Mouse (Mus musculus): Measurements from ENCODE around the gene Ndufb10. TPM values are rescaled to one million over a fixed set of nuclear protein-coding genes. Genes with fewer than 3 reads are reported as not detected.
A peak's percentile ranks its signal among the peaks of the same experiment; 100 is the strongest.

Gene Ndufb10
- polyA plus RNA-seq, 1 experiment from 2014 or later = 269 TPM

- WGBS = 2% methylated on average over 32 of the region's 32 CpGs
Measured at GRCm38 (mm10) chr17:24706982-24707800, 17.1 kb downstream of the Ndufb10 start, which contains the start of gene Tbl3. Gene Tbl3, minus strand, starts transcription at chr17:24707660.

DNA sequence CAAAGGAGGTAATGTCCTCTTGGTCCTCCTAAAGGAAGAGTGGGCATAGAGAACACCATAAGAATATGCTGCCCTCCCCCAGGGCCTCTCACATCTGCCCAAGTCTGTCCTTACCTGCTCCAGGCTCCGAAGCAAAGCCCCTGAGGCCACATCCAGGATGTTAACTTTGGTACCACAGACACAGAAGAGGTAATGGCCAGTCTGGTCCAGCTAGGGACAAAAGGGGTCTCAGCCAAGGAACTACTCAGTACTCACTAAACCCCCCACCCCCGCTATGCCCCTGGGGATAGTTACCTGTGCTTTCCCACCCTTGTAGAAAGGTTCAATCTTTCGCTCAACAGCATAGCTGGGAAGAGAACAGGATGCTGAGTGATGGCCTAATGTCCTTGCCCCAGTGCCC is 18.5 kb downstream of the Ndufb10 start:
- TF ChIP-seq CTCF (IDR thresholded peaks at IDR 0.05; ENCODE audit: low read depth) (no peak), EP300 (optimal IDR thresholded peaks at IDR 0.05) (no peak)
- H3K27me3 ChIP-seq (ENCODE audit: control insufficient read depth, insufficient read depth, low read length) = no peaks in the 10 kb centered on the region
- DNase-seq (ENCODE audit: low spot score) = no peak
- WGBS = 96% methylated on average over 3 of the region's 3 CpGs
- H3K36me3 ChIP-seq (ENCODE audit: control insufficient read depth, insufficient read depth, low read length) = peaks cover 23% of the 10 kb centered on the region
- ATAC-seq (ENCODE audit: low FRiP score, low TSS enrichment) = no peak
- H3K27ac ChIP-seq (replicated peaks) = no peak overlapping the region
- no peaks in the 10 kb centered on the region for H3K9me3 ChIP-seq (ENCODE audit: control insufficient read depth, low read length)
- no peak overlapping the region for H3K9ac ChIP-seq (ENCODE audit: low read length)
- no peak overlapping the region for H3K4me3 ChIP-seq (ENCODE audit: low read depth, low read length)
- H3K4me1 ChIP-seq (replicated peaks; ENCODE audit: control insufficient read depth, insufficient read depth) = no peaks in the 10 kb centered on the region
- no peak overlapping the region for H3K4me2 ChIP-seq (replicated peaks; ENCODE audit: low read depth)

More at GRCm38 (mm10) chr17:24706982-24707800, 17.1 kb downstream of the Ndufb10 start, which contains the start of gene Tbl3:
- H3K36me3 ChIP-seq (ENCODE audit: control insufficient read depth, insufficient read depth, low read length) = peaks cover 13% of the 10 kb centered on the region
- peak within 1 kb of the TSS; percentile 77 for H3K4me2 ChIP-seq (replicated peaks; ENCODE audit: low read depth)
- peak within 1 kb of the TSS; percentile 86 for H3K27ac ChIP-seq (replicated peaks)
- no peaks in the 10 kb centered on the region for H3K27me3 ChIP-seq (ENCODE audit: control insufficient read depth, insufficient read depth, low read length)
- DNase-seq (ENCODE audit: low spot score) (peak; percentile 96), ATAC-seq (ENCODE audit: low FRiP score, low TSS enrichment) (peak; percentile 85)
- H3K4me3 ChIP-seq (ENCODE audit: low read depth, low read length) = peak within 1 kb of the TSS; percentile 66
- H3K9ac ChIP-seq (ENCODE audit: low read length) = peak within 1 kb of the TSS; percentile 72
- H3K4me1 ChIP-seq (replicated peaks; ENCODE audit: control insufficient read depth, insufficient read depth) = no peaks in the 10 kb centered on the region
- no peaks in the 10 kb centered on the region for H3K9me3 ChIP-seq (ENCODE audit: control insufficient read depth, low read length)
- TF ChIP-seq EP300 (optimal IDR thresholded peaks at IDR 0.05) (no peak), CTCF (IDR thresholded peaks at IDR 0.05; ENCODE audit: low read depth) (no peak)

GRCm38 (mm10) chr17:24701251-24701650 is 23.0 kb downstream of the Ndufb10 start:
- H3K27ac ChIP-seq (replicated peaks) = no peak overlapping the region
- TF ChIP-seq CTCF (IDR thresholded peaks at IDR 0.05; ENCODE audit: low read depth) (no peak), EP300 (optimal IDR thresholded peaks at IDR 0.05) (no peak)
- H3K27me3 ChIP-seq (ENCODE audit: control insufficient read depth, insufficient read depth, low read length) = no peaks in the 10 kb centered on the region
- WGBS = 88% methylated on average over 9 of the region's 9 CpGs
- peaks cover 5% of the 10 kb centered on the region; the same call in 1 of the 2 replicates for H3K4me1 ChIP-seq (replicated peaks; ENCODE audit: control insufficient read depth, insufficient read depth)
- DNase-seq (ENCODE audit: low spot score) (no peak), ATAC-seq (ENCODE audit: low FRiP score, low TSS enrichment) (no peak)
- H3K9me3 ChIP-seq (ENCODE audit: control insufficient read depth, low read length) = no peaks in the 10 kb centered on the region
- H3K9ac ChIP-seq (ENCODE audit: low read length) = no peak overlapping the region
- H3K4me2 ChIP-seq (replicated peaks; ENCODE audit: low read depth) = no peak overlapping the region
- H3K4me3 ChIP-seq (ENCODE audit: low read depth, low read length) = no peak overlapping the region
- H3K36me3 ChIP-seq (ENCODE audit: control insufficient read depth, insufficient read depth, low read length) = peaks cover 25% of the 10 kb centered on the region

GRCm38 (mm10) chr17:24699473-24699872 is 24.8 kb downstream of the Ndufb10 start:
- H3K4me2 ChIP-seq (replicated peaks; ENCODE audit: low read depth) = no peak overlapping the region
- whole genome bisulfite sequencing = 87% methylated on average over 2 of the region's 2 CpGs
- TF ChIP-seq CTCF (IDR thresholded peaks at IDR 0.05; ENCODE audit: low read depth) (no peak), EP300 (optimal IDR thresholded peaks at IDR 0.05) (no peak)
- H3K4me1 ChIP-seq (replicated peaks; ENCODE audit: control insufficient read depth, insufficient read depth) = peaks cover 5% of the 10 kb centered on the region; the same call in 1 of the 2 replicates
- ATAC-seq (ENCODE audit: low FRiP score, low TSS enrichment) = no peak
- DNase-seq (ENCODE audit: low spot score) = no peak
- no peak overlapping the region for H3K9ac ChIP-seq (ENCODE audit: low read length)
- H3K9me3 ChIP-seq (ENCODE audit: control insufficient read depth, low read length) = no peaks in the 10 kb centered on the region
- peaks cover 22% of the 10 kb centered on the region for H3K36me3 ChIP-seq (ENCODE audit: control insufficient read depth, insufficient read depth, low read length)
- H3K4me3 ChIP-seq (ENCODE audit: low read depth, low read length) = no peak overlapping the region
- no peak overlapping the region for H3K27ac ChIP-seq (replicated peaks)
- H3K27me3 ChIP-seq (ENCODE audit: control insufficient read depth, insufficient read depth, low read length) = no peaks in the 10 kb centered on the region

- no peak overlapping the region; the same call in 1 of the 2 replicates for H3K27ac ChIP-seq (replicated peaks)
- no peaks in the 10 kb centered on the region for H3K9me3 ChIP-seq (ENCODE audit: control insufficient read depth, low read length)
- 73% methylated on average over 9 of the region's 9 CpGs for WGBS
- H3K36me3 ChIP-seq (ENCODE audit: control insufficient read depth, insufficient read depth, low read length) = peaks cover 15% of the 10 kb centered on the region
- no peak overlapping the region for H3K9ac ChIP-seq (ENCODE audit: low read length)
- peak overlapping the region; percentile 12; the same call in 1 of the 2 replicates for H3K4me2 ChIP-seq (replicated peaks; ENCODE audit: low read depth)
- no peaks in the 10 kb centered on the region for H3K27me3 ChIP-seq (ENCODE audit: control insufficient read depth, insufficient read depth, low read length)
- H3K4me1 ChIP-seq (replicated peaks; ENCODE audit: control insufficient read depth, insufficient read depth) = peaks cover 5% of the 10 kb centered on the region; the same call in 1 of the 2 replicates
- no peak overlapping the region for H3K4me3 ChIP-seq (ENCODE audit: low read depth, low read length)
- DNase-seq (ENCODE audit: low spot score) (no peak), ATAC-seq (ENCODE audit: low FRiP score, low TSS enrichment) (no peak)
- TF ChIP-seq CTCF (IDR thresholded peaks at IDR 0.05; ENCODE audit: low read depth) (no peak), EP300 (optimal IDR thresholded peaks at IDR 0.05) (no peak)
Measured at GRCm38 (mm10) chr17:24698715-24699114, 25.6 kb downstream of the Ndufb10 start.

DNA sequence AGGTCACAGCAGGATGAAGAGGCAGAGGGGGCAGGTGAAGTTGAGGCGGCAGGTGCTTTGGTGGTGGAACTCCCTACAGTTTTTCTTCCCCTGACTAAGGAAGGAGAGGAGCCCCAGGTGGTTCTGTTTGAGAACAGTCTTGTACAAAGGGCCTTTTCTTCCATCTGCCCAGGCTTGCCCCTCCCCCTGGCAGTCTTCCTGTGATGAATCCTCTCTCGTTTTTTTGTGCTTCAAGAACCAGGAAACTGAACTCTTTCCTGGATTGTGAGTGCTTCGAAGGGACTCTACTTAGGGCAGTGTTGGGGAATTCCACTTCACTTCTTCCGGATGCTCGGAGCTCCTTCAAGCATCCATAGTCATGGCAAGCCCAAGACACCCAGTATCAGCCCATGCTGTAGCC is 26.3 kb downstream of the Ndufb10 start:
- no peaks in the 10 kb centered on the region for H3K9me3 ChIP-seq (ENCODE audit: control insufficient read depth, low read length)
- H3K4me1 ChIP-seq (replicated peaks; ENCODE audit: control insufficient read depth, insufficient read depth) = peaks cover 5% of the 10 kb centered on the region; the same call in 1 of the 2 replicates
- ATAC-seq (ENCODE audit: low FRiP score, low TSS enrichment) (peak; percentile 22; the same call in 1 of the 2 replicates), DNase-seq (ENCODE audit: low spot score) (peak; percentile 64)
- no peak overlapping the region for H3K9ac ChIP-seq (ENCODE audit: low read length)
- 0 out of 2 replicates have a peak overlapping the region, but pooled peaks have one; percentile 12 for H3K4me2 ChIP-seq (replicated peaks; ENCODE audit: low read depth)
- H3K27me3 ChIP-seq (ENCODE audit: control insufficient read depth, insufficient read depth, low read length) = no peaks in the 10 kb centered on the region
- WGBS = 22% methylated on average over 5 of the region's 5 CpGs
- peaks cover 14% of the 10 kb centered on the region for H3K36me3 ChIP-seq (ENCODE audit: control insufficient read depth, insufficient read depth, low read length)
- H3K27ac ChIP-seq (replicated peaks) = peak overlapping the region; percentile 53; the same call in 1 of the 2 replicates
- TF ChIP-seq EP300 (optimal IDR thresholded peaks at IDR 0.05) (no peak), CTCF (IDR thresholded peaks at IDR 0.05; ENCODE audit: low read depth) (no peak)
- no peak overlapping the region for H3K4me3 ChIP-seq (ENCODE audit: low read depth, low read length)

All from stomach, postnatal 0 days (tissue).